Mouse (Mus musculus) spleen, embryonic (tissue): Measurements from ENCODE around the gene Cdhr2.

ENCODE experiments used
- CTCF ChIA-PET: fragments of 350-600 bp; sonication (Branson Sonifier 250); formaldehyde crosslinking; loops from one replicate; lab custom pipeline; 2022; lab: Charles Lee

Gene Cdhr2

GRCm38 (mm10) chr13:54692711-54693557 lies 8.3 kb upstream of the Cdhr2 start:
- CTCF ChIA-PET = interaction anchor here (0.5 kb wide), 1 partner anchor 104 kb away, joined by 4 read pairs; no protein-coding TSS in a partner anchor

- CTCF ChIA-PET = no interaction called here
These were observed 7.5 kb upstream of the Cdhr2 start, which contains the start of gene Rnf44 for GRCm38 (mm10) chr13:54693558-54694347. Gene Rnf44, minus strand, starts transcription at chr13:54693907.

GRCm38 (mm10) chr13:54694348-54695060 lies 6.8 kb upstream of the Cdhr2 start:
- CTCF ChIA-PET = no interaction called here

DNA sequence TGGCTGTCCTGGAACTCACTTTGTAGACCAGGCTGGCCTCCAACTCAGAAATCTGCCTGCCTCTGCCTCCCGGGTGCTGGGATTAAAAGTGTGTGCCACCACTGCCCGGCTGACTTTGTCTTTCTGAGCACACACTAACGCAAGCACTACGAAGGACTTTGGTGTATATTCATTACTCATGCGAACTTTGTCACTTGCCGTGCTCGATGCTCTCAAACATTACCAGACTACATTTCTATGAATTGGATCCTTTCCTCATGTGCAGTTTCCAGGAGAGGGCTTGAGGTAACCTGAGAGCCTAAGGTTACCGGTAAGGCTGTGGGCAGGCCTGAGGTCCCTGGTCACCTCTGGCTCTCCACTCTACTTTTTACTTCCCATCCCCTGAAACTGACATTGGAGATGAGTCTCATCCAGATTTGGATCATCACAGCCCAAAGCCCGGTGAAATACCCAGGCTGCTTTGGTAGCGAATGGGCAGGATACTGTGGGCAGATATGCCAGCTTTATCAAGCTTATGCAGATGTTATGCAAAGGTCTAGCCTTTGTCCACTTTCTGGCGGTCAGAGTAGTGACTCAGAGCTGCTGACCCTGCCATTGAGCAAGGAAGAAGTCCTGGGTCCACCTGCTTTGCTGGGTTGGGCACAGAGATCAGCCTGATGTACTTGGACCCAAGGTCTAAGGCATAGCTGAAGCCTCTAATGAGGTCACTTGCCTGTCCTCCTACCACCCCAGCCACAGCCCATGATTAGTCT lies 5.6 kb upstream of the Cdhr2 start:
- CTCF ChIA-PET = no interaction called here

DNA sequence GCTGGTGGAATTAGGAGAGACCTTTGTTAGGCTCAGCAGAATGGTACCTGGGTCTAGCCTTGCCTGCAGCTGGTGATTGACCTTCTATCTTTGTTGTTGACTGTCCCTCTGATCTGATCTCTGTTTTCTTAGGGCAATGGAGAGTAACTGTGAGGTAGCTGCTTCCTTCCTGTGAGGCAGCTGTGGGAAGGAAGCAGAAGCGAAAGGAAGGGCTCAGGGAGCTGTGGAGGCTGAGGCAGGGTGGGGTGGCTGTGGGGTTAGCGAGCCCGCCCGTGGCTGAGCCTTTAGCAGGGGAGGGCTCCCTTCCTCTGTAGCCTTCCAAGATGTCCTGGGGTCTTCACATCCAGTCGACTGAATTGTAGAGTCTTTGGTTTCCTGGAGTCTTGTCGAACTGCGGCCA lies 1.2 kb downstream of the Cdhr2 start:
- CTCF ChIA-PET = no interaction called here

- CTCF ChIA-PET = no interaction called here
These were observed 3.6 kb downstream of the Cdhr2 start for GRCm38 (mm10) chr13:54704890-54705289.

- CTCF ChIA-PET = no interaction called here
These were observed 9.6 kb downstream of the Cdhr2 start for GRCm38 (mm10) chr13:54710866-54711265.

DNA sequence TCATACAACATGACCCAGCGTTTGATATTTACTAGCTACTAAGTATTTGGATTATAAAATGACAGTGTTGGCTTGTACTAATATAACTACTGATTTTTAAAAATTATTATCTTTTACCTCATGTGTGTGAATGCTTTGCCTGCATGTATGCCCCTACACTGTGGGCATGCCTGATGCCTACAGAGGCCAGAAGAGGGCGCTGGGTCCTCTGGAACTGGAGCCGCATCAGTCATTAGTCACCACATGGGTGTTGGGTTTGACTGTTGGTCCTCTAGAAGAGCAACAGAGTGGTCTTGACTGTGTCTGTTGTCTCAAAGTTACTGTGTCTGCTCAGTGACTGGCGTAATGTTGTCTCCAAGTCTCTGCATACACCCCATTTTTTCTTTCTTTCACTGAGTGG lies 13.1 kb downstream of the Cdhr2 start:
- CTCF ChIA-PET = no interaction called here

DNA sequence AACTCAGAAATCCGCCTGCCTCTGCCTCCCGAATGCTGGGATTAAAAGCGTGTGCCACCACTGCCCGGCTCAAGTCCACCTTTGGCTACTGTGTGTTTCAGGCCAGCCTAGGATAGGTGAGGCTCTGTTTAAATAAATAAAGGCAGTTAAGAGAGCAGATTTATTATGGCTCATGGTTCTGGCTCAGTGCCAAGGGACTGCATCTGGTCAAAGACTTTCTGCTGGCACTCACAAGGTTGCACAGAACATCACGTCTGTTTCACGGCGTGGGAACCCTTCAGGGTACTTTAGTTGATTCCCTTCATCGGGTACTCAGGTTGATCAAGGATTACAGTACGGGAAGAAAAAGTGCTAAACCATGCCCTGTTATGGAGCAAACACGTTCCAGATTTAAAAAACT lies 13.7 kb downstream of the Cdhr2 start:
- CTCF ChIA-PET = no interaction called here

DNA sequence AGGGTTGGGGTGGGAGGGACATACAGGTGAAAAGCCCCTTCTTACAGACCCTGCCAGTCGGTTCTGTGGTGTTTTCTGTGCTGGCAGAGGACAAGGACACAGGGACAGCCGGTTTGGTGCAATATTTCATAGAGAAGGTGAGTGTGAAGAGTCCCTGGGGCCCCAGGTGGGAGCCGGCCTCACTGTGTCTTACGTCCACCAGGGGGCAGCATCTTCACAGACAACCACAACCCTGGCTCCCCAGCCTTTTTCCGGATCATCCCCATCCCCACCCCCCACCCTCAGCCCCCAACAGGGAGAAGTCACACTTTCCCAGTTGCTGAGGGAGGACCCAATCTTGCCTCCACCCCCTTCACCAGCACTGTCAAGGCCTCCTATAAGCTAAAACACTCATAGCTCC lies 15.7 kb downstream of the Cdhr2 start:
- CTCF ChIA-PET = interaction anchor here (0.7 to 1.0 kb wide), 2 partner anchors 9 to 570 kb away, joined by 3 to 42 read pairs; no protein-coding TSS in a partner anchor

DNA sequence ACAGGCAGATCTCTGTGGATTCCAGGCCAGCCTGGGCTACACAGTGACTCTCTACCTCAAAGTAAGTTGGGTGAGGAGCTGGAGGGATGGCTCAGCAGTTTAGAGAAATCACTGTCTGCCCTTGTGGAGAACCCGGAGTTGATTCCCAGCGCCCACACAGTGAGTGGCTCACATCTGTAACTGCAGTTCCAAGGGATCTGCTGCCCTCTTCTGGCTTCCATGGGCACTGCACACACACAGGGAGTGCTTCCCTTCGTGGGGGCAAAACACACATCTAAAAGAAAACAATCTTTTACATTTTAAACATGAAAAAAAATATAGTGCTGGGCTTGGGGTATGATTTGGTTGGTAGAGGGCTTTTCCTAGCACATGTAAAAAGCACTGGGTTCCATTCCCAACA lies 21.9 kb downstream of the Cdhr2 start:
- CTCF ChIA-PET = no interaction called here

GRCm38 (mm10) chr13:54726131-54726530 lies 24.9 kb downstream of the Cdhr2 start:
- CTCF ChIA-PET = no interaction called here

DNA sequence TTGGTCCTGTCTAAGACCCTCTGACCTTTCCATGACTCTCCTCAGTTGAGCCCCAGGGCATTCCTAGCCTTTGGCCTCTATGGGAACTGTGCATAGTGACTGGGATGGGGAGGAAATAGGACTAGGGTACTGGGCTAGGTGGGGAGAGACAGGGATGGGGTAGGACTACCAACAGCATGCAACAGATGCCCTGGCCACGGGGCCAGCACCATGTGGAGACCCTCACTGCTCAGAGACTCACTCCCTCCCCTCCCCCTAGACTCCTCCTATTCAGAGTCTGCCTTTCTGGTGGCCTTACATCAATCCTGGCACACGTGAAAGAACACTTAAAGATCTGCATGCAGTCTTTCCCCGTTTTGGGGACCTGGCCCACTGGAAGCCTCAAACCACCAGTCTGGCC lies 35.7 kb downstream of the Cdhr2 start:
- CTCF ChIA-PET = no interaction called here

- CTCF ChIA-PET = no interaction called here
These were observed 36.4 kb downstream of the Cdhr2 start for GRCm38 (mm10) chr13:54737488-54738212.

DNA sequence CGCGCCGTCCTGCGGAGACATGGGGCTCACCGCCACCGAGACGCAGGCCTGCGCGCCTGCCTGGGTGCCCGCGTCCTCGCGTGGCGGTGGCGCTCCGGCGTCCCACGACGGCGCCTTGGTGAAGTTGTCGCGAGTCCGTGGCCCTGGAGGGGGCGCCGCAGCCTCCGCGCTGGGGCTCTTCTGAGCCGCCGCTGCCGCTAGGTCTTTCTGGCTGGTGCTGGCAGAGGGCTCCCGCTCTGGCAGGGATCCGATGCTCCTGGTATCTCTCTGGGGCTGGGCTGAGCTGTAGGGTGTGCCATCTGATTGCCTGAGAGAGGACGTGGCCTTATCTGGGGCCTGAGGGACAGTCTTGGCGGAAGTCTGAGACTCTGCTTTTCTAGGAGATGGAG lies 36.9 kb downstream of the Cdhr2 start:
- CTCF ChIA-PET = no interaction called here

DNA sequence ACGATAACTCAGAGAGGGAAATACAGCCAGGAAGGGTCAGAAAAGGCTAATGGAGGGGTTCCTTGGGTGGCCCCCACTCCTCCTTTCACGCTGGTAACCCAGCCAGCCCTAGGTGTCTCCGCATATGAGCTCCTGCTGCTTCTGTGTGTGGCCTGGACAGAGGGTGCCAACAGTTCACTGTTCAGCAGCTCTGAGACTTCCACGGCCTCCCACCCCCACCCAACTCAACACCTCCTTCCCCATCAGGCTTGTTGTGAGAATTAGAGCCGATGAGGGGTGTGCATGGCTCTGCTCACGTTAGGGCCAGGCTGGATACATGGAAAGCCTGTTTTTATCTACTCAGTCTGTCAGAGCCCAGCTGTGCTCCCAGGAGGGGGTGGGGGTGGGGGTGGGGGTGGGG lies 44.8 kb downstream of the Cdhr2 start:
- CTCF ChIA-PET = no interaction called here

DNA sequence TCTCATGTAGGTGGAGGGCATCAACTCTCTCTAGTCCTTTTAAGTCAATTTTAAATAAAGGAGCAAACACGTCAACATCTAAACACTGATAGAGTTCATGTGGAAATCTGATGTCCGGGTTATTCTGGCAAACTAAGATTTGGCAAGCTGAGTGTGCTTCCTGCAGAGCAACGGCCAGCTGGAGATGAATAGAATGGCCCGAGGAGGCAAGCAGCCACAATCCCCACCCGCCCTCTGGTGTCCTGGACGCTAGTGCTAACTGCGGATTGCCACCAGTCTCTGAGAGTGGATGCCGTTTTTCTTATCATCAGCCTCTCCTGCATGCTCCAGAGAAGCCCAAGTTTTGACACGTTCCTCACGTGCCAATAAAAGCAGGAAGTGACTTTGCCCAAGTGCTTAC lies 45.6 kb downstream of the Cdhr2 start:
- CTCF ChIA-PET = interaction anchor here (0.6 kb wide), 1 partner anchor 188 kb away, joined by 8 read pairs; no protein-coding TSS in a partner anchor

DNA sequence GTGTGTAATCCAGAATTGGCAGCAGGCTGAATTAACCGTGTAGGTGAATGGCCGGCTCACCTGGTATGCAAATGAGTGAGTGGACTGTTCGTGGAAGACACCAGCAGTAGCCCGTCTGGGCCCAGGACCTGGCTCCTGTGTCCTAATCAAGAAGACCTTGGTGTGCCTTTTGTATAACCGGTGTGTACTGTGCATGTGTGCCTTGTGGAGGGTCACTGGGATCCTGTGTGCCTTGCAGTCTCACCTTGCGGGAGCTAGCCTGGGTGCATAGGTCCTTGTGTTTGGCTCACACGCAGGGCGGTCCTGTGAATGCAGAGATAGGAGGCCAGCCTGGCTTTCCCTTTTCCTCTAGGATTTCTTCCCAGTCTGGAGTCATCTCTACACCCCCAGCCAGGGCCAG lies 46.9 kb downstream of the Cdhr2 start:
- CTCF ChIA-PET = no interaction called here

DNA sequence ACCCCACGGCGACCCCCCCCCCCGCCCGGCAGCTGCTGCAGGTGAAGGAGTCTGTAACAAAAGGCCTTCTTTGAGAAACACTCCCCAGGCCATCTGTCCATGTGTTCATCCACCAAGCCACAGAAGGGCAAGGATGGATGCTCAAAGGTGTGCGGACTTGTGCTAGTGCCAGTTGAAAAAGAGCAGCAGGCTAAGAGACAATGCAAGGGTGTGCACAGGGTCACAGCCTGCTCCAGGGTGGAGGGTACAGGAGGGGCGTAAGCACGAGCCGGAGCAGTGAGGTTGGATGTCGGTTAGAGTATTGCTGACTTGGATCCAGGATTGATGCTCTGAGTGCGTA lies 47.4 kb downstream of the Cdhr2 start:
- CTCF ChIA-PET = no interaction called here

GRCm38 (mm10) chr13:54749061-54749863 lies 48.0 kb downstream of the Cdhr2 start:
- CTCF ChIA-PET = no interaction called here
